Mouse (Mus musculus) CD4-positive helper T cell, adult 2 months (primary cell): ENCODE measurements around the gene Hoxa2.

Experiments used
- DNase-seq: peaks from one replicate; pipeline ENCODE4 v3.0.0-alpha.2; 2012; ENCODE audit warnings: low read depth, missing footprints, low spot score

Hoxa2 gene

GRCm38 (mm10) chr6:52179690-52180089, 15.1 kb upstream of the Hoxa2 start:
- DNase-seq, result no peak

DNA sequence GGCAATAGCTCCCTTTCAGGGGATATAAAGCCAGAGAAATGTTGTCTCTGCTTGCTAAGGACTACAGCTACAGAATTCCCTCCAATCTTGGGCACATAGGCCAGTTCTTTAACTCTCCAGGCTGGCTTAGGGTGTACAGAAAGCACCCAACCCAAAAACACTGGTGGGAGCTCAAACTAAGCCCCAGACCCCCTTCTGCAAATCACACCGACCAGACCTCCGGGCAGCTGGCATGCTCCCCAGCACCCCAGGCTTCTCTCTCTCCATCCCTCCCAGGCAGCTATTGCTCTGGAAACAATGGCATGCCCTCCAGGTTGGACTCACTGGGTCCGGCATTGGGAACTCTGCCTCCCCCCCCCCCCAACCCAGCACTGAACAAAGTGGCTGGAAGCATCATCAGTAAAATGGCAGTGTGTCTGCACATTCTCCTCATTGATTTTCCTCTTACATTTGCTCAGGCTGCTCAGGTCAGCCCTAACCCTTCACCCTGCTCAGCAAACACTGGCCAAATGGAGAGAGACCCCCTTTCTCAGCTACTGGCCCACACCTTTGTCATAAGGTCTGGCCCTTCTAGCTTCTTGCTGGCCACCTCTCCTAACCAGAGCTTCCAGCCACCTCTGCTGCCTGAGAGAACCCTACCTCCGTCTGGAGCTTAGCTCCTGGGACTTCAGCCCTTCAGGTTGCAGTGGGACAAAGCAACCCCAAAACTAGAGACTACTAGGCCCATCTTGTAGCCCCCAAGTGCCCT, 14.5 kb upstream of the Hoxa2 start:
- no peak for DNase-seq

- DNase-seq, result no peak
These were observed 13.2 kb upstream of the Hoxa2 start for GRCm38 (mm10) chr6:52177806-52178205.

GRCm38 (mm10) chr6:52177061-52177735, 12.6 kb upstream of the Hoxa2 start, which contains the start of gene 5730596B20Rik:
TSS of gene 5730596B20Rik (plus strand) at chr6:52177498.
- no peak for DNase-seq

DNA sequence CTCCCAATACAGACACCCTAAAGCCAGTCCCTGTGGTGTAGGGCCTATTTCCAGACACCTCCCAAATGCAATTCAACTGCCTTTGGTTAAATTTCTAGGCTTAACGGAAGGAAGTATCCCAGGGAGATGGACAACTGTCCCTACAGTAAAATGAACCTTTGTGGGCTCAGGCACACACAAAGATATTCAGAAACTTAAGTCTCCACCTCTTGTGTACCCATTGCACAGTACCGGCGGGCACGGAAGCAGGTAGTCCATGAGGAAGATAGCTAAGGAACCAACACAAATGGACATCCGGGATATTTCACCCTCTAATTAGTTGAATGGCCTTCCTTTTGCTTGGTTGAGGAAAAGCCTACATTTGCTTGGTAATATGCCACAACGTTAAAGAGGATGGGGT, 11.8 kb upstream of the Hoxa2 start:
- DNase-seq, result no peak

GRCm38 (mm10) chr6:52175864-52176263, 11.2 kb upstream of the Hoxa2 start:
- no peak for DNase-seq

DNA sequence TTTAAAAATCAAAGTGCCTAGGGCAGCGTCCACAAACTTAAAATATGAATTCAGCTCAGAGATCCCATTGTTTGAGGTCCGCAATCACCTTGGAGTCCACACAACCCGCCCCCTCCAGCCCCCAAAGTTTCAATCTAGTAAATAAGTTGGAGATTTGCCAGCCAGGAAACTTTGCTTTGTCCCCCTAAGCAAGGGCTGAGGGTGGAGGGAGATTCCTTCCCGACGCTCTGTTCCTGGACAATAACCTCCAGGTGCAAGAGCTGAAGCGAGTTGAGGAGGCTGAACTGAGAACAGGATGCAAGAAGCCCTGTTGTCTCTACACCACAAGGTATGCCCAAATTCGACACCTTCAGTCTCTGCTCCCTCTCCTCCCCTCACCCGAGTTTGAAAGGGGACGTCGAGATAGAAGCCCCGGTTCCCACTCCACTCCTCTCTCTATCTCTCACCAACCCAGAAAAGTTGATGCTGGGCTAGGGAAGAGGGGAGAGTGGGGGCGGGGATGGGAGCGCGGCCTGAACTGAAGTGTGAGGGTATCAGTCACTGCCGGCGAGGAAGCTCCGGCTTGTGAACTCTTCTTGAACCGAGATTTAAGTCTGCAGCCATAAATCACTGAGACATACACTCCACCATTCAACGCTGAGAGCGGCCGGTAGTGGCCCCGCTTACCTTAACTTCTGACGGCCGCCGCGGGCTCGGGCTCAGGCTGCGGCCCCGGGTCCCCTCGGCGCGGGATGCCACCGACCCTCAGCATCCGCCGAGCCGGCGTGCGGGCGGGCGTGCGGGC, 10.5 kb upstream of the Hoxa2 start:
- DNase-seq, result no peak

GRCm38 (mm10) chr6:52173648-52174047, 9.0 kb upstream of the Hoxa2 start:
- no peak for DNase-seq

DNA sequence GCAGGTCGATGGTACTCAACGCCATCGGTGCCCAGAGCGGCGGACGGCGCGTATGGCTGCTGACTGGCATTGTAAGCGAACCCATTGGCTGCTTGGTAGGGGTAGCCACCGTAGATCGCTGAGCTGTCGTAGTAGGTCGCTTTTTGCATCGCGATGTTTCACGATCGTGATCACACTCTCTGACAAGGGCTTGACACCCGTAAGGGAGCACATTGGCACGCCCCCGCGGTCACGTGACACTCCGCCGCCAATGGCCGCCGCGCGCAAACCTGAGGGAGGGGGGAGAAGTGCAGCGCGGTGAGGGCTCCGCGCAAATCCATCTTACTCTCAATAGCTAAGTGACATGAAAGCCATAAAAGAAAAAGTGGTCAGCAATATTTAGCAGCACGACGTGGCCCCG, 7.9 kb upstream of the Hoxa2 start:
- DNase-seq, result no peak

DNA sequence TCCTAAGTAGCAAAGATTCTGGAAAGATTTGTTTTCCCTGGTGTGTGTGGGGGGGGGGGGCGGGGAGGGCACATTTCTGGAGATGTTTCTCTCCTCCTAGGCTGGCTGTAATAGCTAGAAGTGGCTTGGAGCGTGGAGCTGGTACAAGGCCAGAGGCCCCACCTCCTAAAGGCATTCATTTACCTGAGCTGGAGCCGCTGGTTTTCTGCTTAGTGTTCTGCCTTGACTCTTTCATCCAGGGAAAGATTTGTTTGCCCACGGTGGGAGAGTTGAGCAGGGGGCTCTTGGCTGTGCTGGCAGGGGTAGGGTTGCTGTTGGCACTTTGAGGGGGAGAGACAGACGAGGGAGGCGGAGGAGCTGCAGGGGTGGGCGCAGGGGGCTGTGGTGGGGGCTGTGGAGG, 7.3 kb upstream of the Hoxa2 start:
- no peak for DNase-seq

- no peak for DNase-seq
These were observed 6.7 kb upstream of the Hoxa2 start for GRCm38 (mm10) chr6:52171331-52171730.

DNA sequence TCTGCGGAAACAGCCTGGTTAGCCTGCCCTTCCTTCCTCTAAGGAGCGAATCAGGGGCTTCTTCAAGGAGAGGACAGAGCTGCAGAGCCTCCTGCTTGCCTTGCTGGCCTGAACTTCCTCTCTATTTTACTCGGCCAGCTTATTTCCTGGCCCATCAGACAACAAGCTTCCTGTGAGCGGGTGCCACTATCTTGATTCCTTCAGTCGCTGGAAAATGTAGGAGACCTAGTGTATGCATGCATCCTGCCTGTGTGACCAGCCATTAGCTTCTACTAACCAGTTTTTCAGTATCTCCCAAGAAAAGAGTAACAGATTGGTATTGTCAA, 6.2 kb upstream of the Hoxa2 start:
- DNase-seq, result no peak

DNA sequence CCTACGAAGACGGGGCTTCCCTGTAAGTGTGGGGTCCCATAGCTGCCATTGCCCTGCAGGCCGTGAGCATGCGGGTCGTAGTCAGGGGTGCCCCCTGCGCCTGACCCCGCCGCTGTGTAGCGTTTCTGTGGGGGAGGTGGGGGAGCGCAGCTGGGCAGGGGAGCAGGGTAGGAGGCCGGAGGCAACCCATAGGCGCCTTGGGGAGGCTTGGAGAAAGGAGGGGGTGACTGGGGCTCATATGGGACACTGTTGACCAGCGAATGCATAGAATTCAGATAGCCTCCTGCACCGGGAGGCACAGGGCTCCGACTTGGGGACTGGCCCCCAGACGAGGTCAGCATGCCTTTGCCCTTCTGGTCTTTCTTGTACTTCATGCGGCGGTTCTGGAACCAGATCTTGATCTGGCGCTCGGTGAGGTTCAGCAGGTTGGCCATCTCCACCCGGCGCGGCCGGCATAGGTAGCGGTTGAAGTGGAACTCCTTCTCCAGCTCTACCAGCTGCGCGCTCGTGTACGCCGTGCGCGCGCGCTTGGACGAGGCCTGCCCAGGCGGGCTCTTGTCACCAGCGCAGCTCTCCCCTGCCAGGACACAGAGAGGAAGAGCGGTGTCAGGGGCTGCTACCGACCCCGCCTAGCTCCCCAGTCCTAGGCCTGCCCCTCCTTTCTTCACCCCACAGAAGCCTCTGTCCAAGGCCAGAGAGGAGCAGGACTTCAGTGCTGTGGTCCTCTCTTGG, 5.7 kb upstream of the Hoxa2 start:
- DNase-seq, result no peak

DNA sequence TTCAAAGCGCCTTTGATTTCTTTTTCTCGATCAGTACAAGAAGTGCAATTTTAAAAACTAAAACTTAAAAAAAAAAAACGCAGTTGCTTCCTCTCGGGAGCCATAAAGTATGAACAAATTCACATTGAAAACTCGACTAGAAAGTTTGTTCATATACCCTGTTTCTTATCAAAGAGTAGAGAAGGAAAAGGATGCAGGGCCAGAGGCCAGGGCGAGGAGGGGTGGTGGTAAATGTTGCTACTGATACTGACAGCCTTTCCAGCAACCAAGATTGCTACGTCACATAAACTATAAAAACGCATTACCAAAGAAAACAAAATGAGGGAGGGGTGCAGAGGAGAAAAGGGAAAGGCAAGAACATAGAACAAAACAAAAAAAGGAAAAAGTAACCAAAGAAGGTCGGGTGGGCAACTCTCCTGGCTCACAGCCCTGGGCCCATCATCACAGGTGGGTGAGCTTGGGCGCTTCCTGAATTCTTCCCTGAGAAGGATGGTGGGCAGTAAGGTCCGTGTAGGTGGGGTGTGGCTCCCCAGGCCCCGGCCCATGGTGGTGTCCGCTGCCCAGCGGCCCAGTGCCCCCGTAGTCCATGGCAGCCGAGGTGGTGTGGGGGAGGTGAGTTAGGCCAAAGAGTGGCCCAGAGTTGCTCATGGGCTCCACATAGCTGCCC, 5.0 kb upstream of the Hoxa2 start:
- no peak for DNase-seq

GRCm38 (mm10) chr6:52168191-52169055, 3.8 kb upstream of the Hoxa2 start:
- DNase-seq, result no peak

DNA sequence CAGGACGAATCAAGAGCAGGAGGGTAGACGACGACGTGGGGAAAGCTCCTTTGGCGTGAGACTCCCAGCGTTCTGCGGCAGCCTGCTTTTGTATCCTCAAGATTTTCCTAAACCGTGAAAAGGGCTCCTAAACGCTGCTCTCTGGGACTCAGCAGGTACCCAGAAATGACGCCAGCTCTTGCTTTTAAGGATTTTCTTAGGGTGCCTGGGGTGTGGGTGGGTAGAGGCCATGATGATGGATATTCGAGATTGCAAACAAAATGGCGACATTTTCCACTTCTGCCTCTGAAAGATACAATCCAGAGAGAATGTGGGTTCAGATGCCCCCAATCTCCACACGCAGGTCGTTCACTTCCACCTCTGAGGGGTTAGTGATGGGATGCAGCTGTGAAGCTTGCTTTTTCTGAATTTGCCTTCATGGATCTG, 3.1 kb upstream of the Hoxa2 start:
- no peak for DNase-seq

- no peak for DNase-seq
These were observed 2.5 kb upstream of the Hoxa2 start for GRCm38 (mm10) chr6:52167176-52167575.

DNA sequence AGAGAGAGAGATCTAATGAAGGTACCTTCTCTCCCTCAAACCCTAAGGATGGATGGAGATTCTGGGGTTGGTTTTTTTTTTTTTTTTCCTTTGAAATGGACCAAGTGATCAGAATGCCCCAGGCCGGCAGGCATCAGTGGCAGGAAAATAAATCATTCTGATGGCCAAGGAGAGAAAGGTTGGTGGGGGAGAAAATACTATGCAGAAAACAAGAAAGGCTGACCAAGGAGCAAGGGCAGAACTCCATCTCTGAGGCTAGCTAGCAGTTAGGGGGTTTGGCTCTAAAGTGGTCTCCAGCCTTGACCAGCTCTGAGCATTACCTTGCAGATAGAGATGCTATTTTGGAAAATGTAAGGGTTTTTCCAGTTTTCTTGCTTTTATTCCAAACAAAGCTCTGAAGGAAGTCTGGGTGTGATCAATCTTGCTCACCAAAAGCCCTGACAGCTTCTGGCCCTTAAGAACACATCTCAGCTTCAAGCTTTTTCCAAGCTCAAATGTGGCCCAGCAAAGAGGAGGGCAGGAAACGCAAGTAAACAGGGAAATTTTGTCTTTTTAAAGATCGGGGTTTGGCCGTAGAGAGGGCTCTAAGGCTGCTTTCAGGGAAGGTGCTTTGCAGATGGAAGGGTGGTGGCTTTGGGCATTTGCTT, 1.9 kb upstream of the Hoxa2 start:
- DNase-seq, result no peak

GRCm38 (mm10) chr6:52165441-52166370, 1.1 kb upstream of the Hoxa2 start:
- no peak for DNase-seq
